In genomic region chr5:32977179-32977578, GRCm38 (mm10) we compare ENCODE assay signal across 19 mouse cellular contexts.
"Had no signal": no experiment of that assay in that cellular context is flagged by ENCODE, and none has a peak within 500 bp of the region (broad histone marks: within the 10 kb centered on the region; RNA-seq: fewer than 3 reads in every experiment).

No protein-coding gene starts in this region.

- H3K4me1 ChIP-seq: lung, embryonic 15.5 days; midbrain, embryonic 13.5 days; midbrain, embryonic 15.5 days; neural tube, embryonic 12.5 days; stomach, embryonic 15.5 days had no signal

- H3K9me3 ChIP-seq: liver, embryonic 15.5 days; lung, embryonic 15.5 days; megakaryocyte, embryonic 14.5 days; midbrain, embryonic 13.5 days; midbrain, embryonic 15.5 days; neural tube, embryonic 12.5 days; stomach, embryonic 15.5 days had no signal

- ATAC-seq: liver, postnatal 0 days; lung, postnatal 0 days; midbrain, embryonic 13.5 days; midbrain, embryonic 15.5 days had no signal

- H3K27ac ChIP-seq: liver, embryonic 15.5 days; lung, embryonic 15.5 days; macrophage; midbrain, embryonic 13.5 days; midbrain, embryonic 15.5 days; neural tube, embryonic 12.5 days; stomach, embryonic 15.5 days; stomach, postnatal 0 days had no signal

- H3K4me3 ChIP-seq: liver, embryonic 15.5 days; lung, embryonic 15.5 days; megakaryocyte, embryonic 14.5 days; midbrain, embryonic 13.5 days; midbrain, embryonic 15.5 days; neural tube, embryonic 12.5 days; stomach, embryonic 15.5 days had no signal

- DNase-seq: liver, postnatal 0 days; lung, adult 2 months; lung, postnatal 14 days; lung, postnatal 36 days; right cerebral cortex, postnatal 14 days; thymus, adult 18-20 months; thymus, postnatal 14 days; thymus, postnatal 36 days had no signal

- H3K4me2 ChIP-seq: liver, embryonic 15.5 days; lung, embryonic 15.5 days; midbrain, embryonic 11.5 days; midbrain, embryonic 13.5 days; midbrain, embryonic 15.5 days; neural tube, embryonic 12.5 days; stomach, embryonic 15.5 days had no signal

- H3K9ac ChIP-seq: liver, embryonic 15.5 days; liver, postnatal 0 days; lung, embryonic 15.5 days; midbrain, embryonic 13.5 days; midbrain, embryonic 15.5 days; neural tube, embryonic 12.5 days; stomach, embryonic 15.5 days had no signal

- H3K27me3 ChIP-seq: liver, embryonic 15.5 days; lung, embryonic 15.5 days; megakaryocyte, embryonic 14.5 days; midbrain, embryonic 13.5 days; midbrain, embryonic 15.5 days; neural tube, embryonic 12.5 days; stomach, embryonic 15.5 days had no signal
